Mouse (Mus musculus): ENCODE results near the gene Epor.

DNA sequence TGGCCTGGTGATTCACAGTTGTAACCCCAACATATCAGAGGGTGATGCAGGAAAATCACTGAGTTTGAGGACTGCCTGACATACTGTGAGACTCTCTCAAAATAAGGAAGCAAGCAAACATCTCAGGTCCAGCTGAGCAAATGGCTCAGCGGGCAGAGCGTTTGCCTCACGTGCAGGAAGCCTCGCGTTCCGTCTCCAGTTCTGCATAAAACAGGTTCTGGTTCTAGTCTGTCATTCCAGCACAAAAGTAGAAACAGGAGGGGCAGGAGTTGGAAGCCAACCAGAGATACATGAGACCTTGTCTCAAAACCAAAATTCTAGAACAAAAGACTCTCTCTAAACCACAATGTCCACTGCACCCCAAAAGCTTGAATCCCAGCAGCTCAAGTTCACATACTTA lies 36.5 kb downstream of the Epor start:
- TF ChIP-seq CTCF (IDR thresholded peaks at IDR 0.05 in 2 of 3, conservative IDR thresholded peaks at IDR 0.05 in 1 of 3; ENCODE audit: control insufficient read depth in 1 of 3, insufficient read depth in 1 of 3, low read depth in 2 of 3, low read length in 3 of 3, poor library complexity in 1 of 3, severe bottlenecking in 1 of 3) (no peak), USF2 (IDR thresholded peaks at IDR 0.05; ENCODE audit: borderline replicate concordance in 1 of 2, insufficient read depth in 1 of 2, low read depth in 1 of 2, low read length in 2 of 2) (no peak), MEF2A (IDR thresholded peaks at IDR 0.05; ENCODE audit: extremely low read depth, insufficient replicate concordance, low read depth, low read length, poor library complexity, severe bottlenecking) (no peak), KAT2A (conservative IDR thresholded peaks at IDR 0.05; ENCODE audit: low read depth, low read length) (no peak), EP300 (IDR thresholded peaks at IDR 0.05; ENCODE audit: low read depth in 1 of 2, low read length in 2 of 2) (no peak; a peak in 1 of 4 replicates), POLR2AphosphoS5 (IDR thresholded peaks at IDR 0.05; ENCODE audit: borderline replicate concordance, low read depth, low read length) (no peak), USF1 (IDR thresholded peaks at IDR 0.05; ENCODE audit: low read depth, low read length) (peak; percentile 46; the same call in 1 of the 2 replicates), NRF1 (IDR thresholded peaks at IDR 0.05; ENCODE audit: insufficient read depth, low read depth, low read length, poor library complexity, severe bottlenecking) (no peak), ZKSCAN1 (IDR thresholded peaks at IDR 0.05; ENCODE audit: low read depth, low read length) (no peak), SMC3 (IDR thresholded peaks at IDR 0.05; ENCODE audit: low read depth, low read length) (no peak), GATA1 (IDR thresholded peaks at IDR 0.05; ENCODE audit: low read depth, low read length) (no peak), NELFE (IDR thresholded peaks at IDR 0.05; ENCODE audit: low read depth, low read length) (no peak), MAFK (IDR thresholded peaks at IDR 0.05; ENCODE audit: borderline replicate concordance, low read depth, low read length) (no peak)
